Mouse (Mus musculus) megakaryocyte, embryonic 14.5 days (primary cell): Measurements from ENCODE around the gene Fbxo24.

Experiments
- FLI1 ChIP-seq: IDR thresholded peaks from 2 replicates; pipeline ENCODE4 v1.6.1; 2012; ENCODE audit warnings: low read length, inconsistent platforms, mixed read lengths
- GATA1 ChIP-seq: IDR thresholded peaks from 3 replicates; pipeline ENCODE4 v1.6.1; 2012; ENCODE audit warnings: mixed read lengths, low read length, inconsistent platforms, borderline replicate concordance

DNA sequence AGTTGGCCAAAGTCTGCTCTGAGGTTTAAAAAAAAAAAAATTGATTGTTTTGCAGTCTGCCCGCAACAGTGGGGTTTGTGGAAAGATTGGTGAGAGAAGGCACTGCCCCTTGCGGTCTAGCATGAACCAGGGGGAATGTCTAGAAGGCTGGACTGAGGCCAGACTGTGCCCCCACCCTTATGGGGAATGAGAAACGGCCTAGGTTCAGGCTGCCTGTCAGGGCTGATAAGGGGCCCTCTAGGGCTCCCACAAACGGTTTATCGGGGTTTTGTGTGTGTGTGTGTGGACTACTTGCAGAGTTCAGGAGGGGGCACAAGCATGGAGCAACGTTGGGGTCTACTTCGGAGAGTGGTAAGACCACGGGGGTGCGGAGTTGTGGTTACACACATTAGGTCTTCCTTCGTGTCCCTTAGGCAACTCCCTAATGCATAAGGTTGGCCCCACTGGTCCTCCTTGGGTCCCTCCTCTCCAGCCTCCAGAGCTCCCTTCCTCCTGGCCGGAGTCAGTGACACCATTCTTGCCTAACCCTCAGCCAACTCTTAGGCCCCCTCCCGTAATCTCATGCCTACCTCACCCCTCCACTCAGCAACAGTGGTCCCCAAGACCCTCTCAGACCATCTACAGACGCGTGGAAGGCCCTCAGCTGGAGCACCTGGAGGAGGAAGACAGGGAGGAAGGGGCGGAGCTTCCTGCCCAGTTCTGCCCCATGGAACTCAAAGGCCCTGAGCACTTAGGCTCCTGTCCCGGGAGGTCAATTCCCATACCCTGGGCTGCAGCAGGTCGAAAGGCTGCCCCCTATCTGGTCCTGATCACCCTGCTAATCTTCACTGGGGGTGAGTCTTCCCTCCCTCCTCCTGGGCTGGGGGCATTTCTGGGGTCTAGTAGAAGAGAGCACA, 57.9 kb downstream of the Fbxo24 start:
- TF ChIP-seq GATA1 (no peak), FLI1 (no peak)
